Mouse (Mus musculus) cerebellum, adult 2 months (tissue): ENCODE results near the gene Naa15.

Experiments used
- CTCF ChIP-seq: fragments of 200-500 bp; IDR thresholded peaks from 2 replicates; pipeline ENCODE4 v1.5.1; 2011; ENCODE audit warnings: low read depth, mild to moderate bottlenecking, control low read depth, low read length, moderate library complexity, borderline replicate concordance; ENCODE audit not compliant: insufficient read depth
- POLR2A ChIP-seq: fragments of 200-500 bp; IDR thresholded peaks from 2 replicates; pipeline ENCODE4 v1.6.1; 2011; ENCODE audit warnings: low read length, control low read depth, borderline replicate concordance; ENCODE audit not compliant: insufficient read depth

DNA sequence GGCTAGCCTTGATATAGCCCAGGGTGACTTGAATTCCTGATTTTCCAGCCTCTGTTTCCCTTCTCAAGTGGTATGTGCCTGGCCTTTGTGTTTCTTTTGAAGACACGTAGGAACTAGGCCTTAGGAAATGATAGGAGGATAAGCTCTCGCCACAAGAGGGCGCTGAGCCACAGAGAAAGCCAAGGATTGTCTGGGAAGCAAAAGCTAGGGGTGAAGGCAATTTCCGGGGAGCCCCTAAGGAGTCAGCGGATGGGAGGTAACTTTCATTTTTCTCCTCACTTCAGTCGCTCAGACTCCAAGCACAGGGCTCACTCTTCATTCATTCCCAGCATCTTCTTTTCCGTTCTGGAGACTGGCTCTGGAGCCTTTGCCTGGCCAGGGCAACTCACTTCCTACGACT, 96.0 kb downstream of the Naa15 start:
- TF ChIP-seq CTCF (peak; percentile 93), POLR2A (no peak)
